Mouse (Mus musculus) cerebellum, adult 2 months (tissue): ENCODE measurements at regions not wholly inside any gene's neighbourhood (a gene's known extent, or its start where the extent isn't known, plus 50 kb on each side); places are given as distances from the start of the nearest gene placed in this dataset.

Experiments
- CTCF ChIP-seq: fragments of 200-500 bp; IDR thresholded peaks from 2 replicates; pipeline ENCODE4 v1.5.1; 2011; ENCODE audit warnings: low read depth, mild to moderate bottlenecking, control low read depth, low read length, moderate library complexity, borderline replicate concordance; ENCODE audit not compliant: insufficient read depth
- POLR2A ChIP-seq: fragments of 200-500 bp; IDR thresholded peaks from 2 replicates; pipeline ENCODE4 v1.6.1; 2011; ENCODE audit warnings: low read length, control low read depth, borderline replicate concordance; ENCODE audit not compliant: insufficient read depth

GRCm38 (mm10) chr17:77200256-77200655 lies 999.8 kb upstream of the Crim1 start:
- TF ChIP-seq POLR2A: no peak
- TF ChIP-seq CTCF: no peak
